Mouse (Mus musculus) frontal cortex, postnatal 25 days (tissue): Measurements from ENCODE around the gene Cst7.
"Not testable (repeated sequence)": the region's sequence is repeated elsewhere in the genome, so short reads cannot be mapped to it uniquely, and the experiment has no call there.

ENCODE experiments used
- DNase-seq, 2 experiments: peaks; one replicate each; pipeline ENCODE4 v3.0.0; 2022; ENCODE audit warnings: low spot score in 2 of 2

The Cst7 gene

DNA sequence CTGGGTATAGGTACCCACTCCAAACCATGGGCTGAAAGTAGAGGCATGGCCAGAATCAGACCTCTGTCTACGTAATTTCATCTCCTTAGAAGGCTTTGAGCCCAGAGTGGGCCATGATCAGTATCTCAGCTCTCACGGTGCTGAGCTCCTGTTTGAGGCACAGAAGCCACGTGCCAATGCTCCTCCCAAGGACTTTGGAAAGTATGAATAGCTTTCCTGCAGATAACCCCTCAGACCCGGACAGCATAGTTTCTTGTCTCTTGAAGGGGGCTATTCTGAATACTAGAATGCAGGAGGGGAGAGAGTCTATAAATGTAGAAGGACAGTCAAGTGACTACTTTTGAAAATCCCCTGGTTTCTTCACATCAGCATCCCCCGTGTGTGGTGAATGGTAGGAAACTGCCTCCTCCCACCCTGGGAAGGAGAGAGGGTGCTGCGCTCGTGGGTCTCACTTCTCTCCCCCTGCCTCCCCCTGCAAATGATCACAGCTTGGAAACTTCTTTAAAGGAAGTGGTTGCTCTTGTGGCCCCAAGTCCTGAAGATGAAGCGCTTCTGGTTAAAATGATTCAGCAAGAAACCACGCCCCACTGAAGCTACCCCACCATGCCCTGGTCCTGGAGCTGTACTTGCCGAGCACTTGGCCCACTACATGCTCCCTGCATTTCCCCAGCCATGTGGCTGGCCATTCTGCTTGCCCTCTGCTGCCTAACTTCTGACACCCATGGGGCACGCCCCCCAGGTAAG is at the start of gene Cst7:
TSS of gene Cst7 (plus strand) at position 569 of the 744 bp plus-strand sequence.
- DNase-seq: no peak

DNA sequence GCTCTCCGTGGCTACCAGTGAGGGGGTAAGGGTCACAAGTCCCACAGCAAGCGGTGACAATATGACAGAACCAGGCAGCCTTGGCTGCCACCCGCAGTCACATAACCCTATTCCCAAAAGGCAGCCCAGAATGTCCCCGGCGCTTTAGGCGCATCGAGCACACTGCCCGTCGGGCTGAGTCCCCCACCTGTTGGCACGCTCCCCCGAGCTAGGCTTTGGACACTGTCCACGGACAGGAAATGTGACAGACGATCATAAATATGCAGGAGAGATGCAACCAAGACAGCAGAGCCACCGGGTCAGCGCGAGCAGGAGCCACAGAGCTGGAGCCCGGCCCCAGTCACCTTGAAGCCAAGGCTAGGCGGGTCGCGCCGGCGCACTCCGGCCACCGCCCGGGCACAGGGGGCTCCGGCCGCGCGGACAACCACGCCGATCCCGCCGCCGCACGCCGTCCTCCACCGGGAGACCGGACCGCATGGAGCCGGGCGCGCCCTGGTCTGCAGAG is 44.5 kb upstream of the Cst7 start:
- no peak for DNase-seq

DNA sequence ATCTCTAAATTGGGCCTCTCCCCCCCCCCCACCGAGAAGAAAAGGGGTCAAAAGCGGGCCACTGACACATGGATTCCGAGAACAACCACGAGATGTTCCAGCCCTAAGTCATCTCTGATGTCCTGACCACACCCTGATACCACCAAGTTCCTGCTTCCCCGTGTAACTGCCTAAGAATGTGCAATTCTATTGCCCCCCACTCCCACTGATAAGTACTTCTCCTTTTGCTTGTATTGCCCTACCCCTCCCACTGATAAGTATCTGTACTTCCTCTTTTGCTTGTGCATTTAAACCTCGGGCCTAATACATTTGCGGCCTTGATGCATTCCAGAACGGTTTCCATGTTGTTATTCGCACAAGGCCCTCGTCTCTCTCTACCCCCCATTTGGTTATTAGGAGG is 20.6 kb upstream of the Cst7 start:
- not testable (repeated sequence) for DNase-seq

DNA sequence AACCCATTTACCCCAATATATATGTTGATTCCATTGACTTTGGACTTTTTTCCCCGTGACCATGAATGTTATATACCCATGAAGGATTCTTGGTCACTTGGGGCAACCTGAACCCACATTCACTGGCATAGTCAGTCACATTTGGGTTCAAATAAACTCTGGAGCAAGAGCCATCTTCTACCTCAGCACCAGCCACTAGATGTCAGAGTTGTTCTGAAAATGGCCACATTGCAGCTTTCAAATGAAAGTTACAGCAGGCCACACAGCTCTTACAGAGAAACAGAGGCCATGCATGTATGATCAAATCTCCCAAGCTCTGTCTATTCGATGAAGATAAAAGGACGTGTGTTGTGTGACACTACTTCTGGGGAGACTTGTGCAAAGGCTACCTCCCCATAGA is 11.6 kb upstream of the Cst7 start:
- no peak for DNase-seq

DNA sequence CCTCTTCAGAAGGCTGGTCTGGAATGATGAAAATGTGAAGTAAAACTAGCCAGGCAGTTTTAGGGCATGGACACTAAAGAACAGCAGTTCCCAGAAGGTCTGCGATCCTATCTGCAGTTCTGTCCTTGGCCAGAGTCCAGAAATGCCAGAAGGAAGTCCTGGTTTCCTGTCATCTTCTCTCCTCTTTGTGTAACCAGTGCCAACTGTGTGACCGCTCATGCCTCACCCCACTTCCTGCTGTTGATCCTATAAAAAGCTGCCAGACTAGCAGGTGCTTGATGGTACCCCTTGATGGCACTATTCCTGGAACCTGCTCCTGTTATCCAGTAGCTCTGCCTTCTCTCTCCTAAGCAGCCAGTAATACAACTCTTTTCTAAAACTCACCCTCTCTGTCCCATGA is 3.2 kb upstream of the Cst7 start:
- no peak for DNase-seq

DNA sequence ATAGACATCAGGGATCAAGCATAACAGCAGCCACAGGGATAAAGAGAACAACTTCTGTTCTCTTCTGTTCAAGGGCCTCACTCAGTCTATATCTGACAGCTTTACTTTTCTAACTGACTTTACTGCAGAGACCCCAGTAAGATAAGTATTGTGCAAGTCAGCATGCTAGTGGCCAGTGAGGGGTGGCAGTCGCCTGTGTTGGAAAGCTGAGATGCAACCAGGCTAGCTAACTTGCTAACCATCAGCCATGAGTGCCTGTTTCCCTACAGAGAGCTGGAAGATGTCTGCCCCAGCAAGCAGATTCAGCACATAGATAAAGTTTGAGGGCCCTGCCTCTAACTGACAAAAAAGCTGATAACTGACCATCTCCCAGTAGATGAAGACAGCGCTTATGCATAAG is 546 bp downstream of the Cst7 start:
- DNase-seq: no peak

DNA sequence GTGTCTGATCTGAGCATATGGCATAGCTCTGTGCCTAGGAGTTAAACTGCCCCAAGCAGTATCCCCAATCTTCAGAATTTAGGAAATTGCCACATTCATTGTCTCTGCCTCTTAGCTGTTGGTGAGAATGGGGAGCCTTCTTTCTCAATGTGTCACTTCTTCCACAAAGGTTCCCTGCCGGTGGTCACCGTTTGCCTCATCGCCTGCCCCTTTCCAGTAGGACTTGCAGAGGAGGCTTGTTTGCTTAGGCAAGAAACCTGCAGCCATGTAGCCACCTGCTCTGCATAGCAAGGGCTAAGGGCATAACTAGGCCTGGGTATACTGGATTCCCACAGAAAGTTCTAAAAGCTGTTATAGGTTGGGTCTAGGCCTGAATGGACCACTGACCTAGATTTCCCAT is 2.2 kb downstream of the Cst7 start:
- no peak for DNase-seq

DNA sequence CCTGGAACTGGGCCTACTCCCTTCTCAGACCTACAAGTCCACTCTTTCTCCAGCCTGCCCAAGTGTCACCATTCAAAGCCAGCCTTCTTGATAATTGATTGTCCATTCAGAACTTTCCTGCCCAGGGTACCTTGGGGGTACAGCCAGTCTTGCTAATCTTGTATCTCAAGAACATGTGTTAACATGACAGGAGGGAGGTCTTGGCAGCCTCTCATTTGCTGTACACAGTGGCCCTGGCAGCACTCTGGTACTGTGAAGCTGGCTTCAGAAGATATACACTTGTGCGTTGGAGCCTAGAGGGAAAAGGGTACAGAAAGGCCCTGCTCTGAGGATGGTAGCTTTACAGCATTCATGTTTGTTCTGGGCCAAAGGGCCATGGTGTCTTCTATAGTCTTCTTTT is 6.0 kb downstream of the Cst7 start:
- DNase-seq: no peak

DNA sequence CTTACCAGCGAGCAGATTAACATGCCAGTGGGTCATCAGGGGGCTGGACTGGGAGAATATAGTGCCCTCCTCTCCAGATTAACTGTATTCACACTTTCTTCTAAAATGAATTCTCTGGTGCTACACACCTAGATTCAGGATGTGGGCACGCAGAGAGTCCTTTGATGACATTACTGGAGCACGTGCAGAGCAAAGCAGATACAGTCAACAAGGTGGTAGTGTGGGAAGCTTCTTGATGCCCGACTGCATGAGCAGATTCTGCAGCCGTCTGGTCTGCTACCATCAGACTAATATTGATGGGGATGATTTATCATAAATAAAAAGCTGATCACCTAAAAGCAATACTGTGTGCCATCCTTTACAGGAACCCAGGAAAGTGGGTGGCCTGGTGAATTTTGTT is 8.4 kb downstream of the Cst7 start:
- no peak for DNase-seq

DNA sequence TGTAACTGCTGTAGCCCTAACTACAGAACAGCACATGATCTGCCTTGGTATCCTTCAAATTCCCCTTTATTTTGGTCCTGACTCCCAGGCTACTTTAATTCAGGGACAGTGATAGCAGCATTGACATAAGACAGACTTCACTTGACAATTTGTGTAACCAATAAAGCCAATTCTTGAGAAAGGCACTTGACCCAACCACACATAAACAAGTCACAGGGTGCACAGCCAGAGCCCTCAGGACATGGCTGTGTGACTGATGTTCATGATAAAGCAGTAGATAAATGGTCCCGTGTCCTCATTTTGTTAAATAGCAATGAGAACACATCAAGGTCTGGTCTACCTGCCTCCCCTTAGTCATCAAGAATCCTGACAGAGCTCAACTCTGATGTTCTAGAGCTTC is 9.4 kb downstream of the Cst7 start:
- no peak for DNase-seq

DNA sequence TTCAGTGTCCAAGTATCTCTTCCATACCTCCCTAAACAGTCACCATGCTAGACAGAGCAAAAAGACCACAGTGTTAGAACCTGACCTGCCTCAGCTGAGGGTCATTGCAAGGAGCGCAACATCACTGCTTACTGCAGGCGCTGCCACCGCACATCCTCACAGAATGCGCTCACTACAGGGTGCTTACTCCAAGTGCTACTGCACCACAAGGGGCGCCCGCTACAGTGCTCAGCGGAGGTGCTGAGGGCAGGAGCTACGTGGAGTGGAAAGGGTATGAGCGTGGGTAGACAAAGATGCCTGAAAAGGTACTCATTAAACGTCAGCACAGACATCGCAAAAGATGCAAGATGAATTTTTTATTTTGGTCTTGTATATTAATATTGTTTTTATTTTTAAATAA is 18.9 kb downstream of the Cst7 start:
- DNase-seq: no peak

DNA sequence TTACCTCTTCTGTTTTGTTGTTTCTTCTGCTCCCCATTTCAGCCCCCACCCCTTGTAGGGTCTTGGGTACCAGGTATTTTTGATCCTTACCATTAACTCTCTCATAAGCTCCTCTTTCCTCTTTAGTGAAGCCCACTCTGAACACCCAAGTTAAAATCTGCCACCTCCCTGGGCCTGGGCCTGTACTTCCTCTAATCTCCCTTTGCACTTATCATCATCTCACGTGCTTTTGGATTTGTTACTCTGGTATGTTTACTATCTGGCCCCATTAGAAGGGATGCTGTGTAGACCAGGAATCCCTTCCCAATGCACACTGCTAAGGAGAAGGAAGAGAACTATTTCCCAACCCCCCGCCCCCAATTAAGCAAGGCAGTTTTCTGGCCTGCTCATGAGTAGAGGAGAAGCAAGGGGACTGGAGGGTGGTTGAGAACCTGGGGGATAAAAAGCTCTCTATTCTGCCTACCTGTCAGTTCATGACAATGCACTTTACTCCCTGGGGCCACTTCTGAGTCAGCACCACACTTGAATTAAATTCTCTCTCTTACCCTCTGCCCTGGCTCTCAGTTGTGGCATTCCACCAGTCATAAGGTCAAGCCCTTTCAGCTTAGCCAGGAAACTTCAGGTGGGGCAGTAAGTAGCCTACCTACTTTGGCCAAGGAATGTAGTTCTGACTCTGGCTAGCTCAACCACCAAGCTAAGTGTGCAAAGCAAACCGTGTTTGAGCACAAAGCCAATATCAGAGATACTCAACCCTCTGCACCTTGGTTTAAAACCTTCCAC is 25.4 kb downstream of the Cst7 start:
- DNase-seq: no peak

DNA sequence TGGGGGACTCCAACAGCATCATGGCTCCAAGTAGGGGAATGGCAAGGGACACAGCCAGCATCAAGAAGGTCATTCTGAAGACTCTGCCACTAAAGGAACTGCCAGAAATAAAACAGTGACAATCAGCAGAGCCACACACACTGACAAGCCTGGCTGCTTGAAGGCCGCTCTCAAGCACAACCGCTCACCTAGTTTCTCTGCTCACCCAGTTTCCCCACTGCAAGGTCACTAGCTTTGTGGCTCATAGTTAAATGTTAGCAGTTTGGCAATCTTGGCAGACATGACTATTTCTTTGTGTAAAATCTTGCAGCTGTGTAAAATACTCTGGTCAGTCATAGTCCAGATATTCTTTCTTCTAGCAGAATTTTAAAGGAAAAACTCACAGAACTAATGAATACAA is 30.0 kb downstream of the Cst7 start:
- no peak for DNase-seq

DNA sequence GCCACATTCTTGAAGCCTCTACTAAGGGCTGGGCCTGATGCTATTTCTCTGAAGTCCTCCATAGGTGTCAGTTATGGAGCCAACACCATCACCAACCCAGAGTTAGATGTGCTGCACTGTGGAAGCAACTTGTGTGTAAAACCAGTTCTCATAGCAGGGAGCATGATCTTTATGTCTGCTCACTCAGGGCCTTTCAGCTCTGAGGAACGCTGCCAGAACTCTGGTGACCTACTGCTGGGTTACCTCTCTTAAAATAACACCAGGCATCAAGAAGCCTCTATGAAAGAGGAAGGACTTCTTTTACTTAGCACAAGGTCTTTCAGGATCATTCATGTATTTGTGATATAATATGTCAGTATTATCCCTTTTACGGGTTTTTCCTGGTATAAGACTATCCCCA is 32.0 kb downstream of the Cst7 start:
- DNase-seq: no peak

DNA sequence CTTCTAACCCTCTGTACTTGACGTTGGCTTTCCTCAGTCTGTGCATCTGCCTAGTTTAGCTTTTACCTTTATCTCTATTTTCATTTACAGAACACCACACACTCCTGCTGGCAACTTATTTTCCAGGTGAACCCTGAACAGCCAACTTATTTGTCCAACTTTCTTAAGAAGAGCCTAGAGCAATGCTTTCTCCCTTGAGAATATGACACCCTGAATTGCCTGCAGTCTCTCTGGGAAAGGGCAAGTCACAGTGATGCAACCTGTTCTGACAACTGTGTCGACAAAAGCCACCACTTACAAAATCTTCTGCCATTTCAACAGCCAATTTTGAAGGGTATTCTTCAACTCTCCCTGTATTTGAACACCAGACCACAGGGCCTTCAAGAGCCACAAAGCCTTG is 34.6 kb downstream of the Cst7 start:
- no peak for DNase-seq

DNA sequence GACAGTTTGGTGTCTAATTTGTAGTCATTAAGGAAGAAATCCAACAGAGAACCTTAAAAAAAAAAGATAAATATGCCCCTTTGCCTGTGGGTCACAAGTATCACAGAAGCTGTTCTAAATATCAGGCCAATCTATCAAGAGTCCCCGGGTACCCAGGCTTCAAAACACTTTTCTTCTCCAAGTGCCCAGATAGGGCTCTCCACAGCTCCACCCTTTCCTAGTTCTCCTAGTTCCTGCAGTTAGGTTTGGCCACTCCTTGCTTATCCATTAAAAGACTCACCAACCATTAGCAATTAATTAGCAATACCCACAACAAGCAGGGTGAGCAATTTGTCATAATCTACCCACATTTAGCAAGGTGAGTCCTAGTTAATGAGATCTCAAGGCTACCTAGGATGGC is 36.9 kb downstream of the Cst7 start:
- DNase-seq: no peak

DNA sequence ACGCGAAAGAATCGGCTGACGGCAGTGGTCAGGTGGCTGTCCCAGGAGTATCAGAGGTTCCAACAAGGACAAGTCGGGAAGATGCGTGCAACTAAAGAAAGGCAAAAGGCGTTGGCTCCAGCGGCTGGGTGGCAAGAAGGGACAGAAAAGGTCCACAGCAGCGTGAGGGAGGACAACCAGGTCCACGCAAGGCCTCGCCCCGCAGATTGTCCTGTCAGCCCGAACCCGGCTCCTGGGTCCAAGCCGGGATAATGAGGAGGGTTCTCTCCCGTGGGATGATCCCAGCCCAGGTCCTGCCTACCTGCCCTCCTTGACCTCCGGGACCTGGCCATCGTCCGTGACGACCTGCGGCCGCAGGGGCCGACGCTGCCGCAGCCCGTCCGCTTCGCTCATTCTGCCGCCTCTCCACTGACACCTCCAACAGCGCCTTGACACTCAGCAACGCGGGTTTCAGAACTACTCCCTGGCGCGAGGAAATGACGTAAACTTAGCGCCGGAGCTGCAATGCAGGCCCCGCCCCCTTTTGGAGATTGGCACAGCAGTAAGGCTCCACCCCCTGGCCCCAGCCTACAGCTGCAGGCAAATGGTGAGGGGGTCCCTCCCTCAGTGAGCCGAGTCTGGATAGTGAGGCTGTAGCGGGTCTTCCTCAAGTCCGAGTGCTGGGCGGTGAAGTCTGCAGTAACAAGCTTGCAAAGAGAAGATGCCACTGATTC is 38.0 kb downstream of the Cst7 start, which contains the start of gene Apmap:
TSS of gene Apmap (minus strand) at position 481 of the 713 bp plus-strand sequence.
- DNase-seq: peak; percentile 94 to 96

DNA sequence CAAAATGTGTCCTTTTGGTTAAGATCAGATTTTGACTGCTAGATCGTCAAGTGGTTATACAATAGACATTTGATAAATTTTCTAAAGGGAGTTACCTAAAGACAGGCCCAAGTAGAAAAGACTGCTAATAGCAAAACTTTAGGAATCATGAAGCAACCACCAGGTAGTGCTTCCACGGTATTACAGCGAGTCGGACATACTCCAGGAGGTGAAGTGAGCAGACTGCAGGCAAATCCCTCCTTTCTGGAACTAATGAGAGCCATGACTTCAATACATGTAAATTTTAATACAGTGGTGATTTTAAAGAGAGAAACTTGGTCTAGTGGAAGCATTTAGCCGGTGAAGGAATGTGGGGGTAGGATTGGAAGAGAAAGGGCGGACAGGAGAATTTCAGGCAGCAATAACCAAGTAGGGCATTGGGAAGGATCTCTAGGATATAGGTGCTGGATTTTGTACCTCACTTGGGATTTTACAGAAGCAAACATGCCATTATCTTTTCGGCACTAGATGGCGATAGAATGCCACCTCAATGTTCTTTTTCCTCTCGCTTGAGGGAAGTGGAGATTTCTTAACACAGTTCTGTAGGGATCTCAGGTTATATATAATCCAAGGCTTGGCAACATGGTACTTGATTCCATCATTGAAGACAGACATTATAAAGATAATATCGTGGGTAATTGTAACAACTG is 38.8 kb downstream of the Cst7 start:
- peak; percentile 20 to 64 for DNase-seq

DNA sequence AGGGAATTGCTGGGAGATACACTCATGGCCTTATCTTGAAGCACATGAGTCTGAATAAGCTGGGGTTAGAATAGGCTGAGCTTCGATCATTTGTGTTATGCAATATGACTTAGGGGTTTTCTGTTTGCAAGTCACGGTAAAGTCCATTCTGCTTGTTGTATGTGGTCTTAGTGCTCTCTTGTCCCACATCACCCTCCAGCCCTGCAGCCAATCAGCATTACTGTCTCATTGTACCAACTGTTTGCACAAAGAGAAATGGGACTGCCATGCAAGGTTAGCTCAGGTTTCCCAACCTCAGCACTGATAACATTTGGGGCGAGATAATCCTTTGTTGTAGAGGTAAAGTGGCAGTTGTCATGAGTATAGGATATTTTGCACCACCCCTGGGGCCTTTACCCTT is 39.9 kb downstream of the Cst7 start:
- DNase-seq: no peak

DNA sequence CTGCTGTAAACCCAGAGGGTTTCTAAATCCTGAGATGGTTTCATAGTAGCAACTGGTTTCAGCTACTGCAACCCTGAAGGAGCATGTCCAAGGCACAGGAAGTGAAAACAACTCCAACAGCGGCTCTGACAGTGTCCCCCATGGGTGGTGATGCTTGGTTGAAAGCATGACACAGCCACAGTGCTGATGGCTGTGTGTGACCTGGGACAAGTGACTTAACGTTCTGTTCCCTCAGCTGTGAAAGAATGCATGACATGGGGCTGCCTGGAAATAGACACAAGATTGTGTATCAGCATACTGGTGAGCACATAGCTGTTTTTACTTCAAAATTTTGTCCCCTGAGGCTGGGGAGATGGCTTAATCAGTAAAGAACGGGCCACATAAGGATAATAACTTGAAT is 51.5 kb downstream of the Cst7 start:
- no peak for DNase-seq

DNA sequence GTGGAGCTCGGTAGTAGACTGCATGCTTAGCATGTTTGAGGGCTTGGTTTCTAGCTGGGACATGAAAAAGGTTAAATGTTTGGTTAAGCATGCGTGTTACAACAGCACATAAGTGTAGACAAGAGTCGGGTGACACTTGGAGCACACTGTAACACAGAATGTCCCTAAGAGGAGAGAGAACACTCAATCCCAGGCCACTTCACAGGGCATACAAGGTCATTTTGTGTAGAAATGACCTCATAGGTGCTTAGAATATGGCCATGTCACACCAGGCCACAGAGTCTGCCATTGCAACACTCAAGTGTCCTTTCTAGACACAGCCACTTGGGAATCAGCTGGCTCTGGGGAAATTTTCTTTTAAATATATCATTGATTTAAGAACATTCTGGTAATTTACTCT is 53.7 kb downstream of the Cst7 start:
- DNase-seq: no peak

DNA sequence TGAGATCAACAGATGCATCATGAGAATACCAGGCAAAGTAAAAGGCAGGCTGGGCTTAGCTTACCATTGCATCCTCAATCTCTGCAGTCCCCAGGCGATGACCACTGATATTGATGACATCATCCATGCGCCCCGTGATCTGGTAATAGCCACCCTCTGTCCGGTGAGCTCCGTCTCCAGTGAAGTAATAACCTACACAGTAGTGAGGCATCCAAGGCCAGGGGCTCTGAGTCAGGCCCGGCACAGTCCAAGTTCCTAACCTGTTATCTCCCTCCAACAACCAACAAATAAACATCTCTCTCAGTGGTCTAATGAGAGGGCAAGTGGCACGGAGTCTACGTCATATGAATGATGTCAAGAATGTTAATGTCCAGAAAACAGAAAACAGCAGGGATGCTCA is 54.7 kb downstream of the Cst7 start:
- no peak for DNase-seq
